Mouse (Mus musculus) T-cell, adult 66 days (primary cell): ENCODE results near the gene Pdpk1. TPM values are rescaled to one million over a fixed set of nuclear protein-coding genes. Genes with fewer than 3 reads are reported as not detected.

Experiments used
- total RNA-seq, 2 experiments: library from RNA; stranded (reverse); gene quantifications; 3 replicates in 1 of 2; 4 replicates in 1 of 2; pipeline ENCODE4 v1.2.4; 2023

The Pdpk1 gene
- total RNA-seq, result 100 to 1,000 TPM in 1 of 2 experiments, 10 to 100 TPM in 1; 95.5 to 101 TPM

DNA sequence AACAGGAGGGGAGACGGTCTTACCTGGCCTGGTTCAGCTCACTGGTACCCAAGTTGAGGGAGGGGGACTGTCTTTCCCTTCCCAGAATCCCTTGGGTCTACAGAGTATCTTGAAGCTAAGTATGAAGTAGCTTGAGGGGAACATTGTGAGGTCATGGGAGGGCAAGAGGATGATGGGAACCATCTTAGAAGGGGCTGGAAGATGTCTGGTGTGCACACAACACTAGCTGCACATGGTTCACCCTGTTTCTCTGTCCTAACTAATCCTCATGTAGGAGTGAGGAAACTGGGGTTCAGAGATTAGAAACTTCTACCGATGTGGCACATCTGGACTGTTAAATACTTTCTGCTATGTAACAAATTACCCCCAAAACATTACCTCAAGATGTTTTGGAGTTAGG, at the start of gene Pdpk1:
TSS of gene Pdpk1 (minus strand) at position 101 of the 400 bp plus-strand sequence.

DNA sequence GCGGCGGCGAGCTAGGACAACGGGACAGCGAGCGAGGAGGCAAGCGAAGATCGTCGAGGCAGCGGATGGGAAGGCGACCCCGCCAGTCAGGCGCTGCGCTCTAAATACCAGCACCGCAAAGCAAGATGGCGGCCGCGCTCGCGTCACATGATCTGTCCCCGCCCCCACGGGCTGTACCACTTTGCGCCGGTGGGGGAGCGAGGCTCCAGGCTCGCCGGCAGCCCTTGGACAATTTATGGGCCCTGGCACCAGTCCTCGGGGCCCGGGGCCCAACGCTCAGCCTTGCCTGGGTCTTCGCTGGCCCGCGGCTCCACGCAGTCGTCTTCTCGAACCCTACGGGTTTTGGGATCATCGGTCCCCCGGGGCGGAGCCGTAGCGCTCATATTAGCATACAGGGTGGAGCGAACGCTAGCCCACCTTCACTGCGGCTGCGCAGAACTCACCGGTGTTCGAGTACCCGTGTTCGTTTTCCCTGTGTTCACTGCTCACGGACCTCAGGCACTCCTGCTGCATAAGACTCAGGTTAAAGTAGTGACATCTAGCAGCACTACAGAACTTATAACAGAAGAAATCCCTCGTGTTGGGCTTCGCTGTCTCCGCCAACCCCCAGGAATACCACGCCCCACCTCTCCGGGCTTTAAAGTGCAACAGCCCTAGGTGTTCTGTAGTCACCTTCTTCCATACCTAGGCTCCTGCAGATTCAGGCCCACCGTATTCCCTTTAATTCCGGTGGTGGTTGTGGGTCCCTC, 18.8 kb upstream of the Pdpk1 start, which contains the start of gene Atp6v0c:
TSS of gene Atp6v0c (minus strand) at position 386 of the 749 bp plus-strand sequence.

DNA sequence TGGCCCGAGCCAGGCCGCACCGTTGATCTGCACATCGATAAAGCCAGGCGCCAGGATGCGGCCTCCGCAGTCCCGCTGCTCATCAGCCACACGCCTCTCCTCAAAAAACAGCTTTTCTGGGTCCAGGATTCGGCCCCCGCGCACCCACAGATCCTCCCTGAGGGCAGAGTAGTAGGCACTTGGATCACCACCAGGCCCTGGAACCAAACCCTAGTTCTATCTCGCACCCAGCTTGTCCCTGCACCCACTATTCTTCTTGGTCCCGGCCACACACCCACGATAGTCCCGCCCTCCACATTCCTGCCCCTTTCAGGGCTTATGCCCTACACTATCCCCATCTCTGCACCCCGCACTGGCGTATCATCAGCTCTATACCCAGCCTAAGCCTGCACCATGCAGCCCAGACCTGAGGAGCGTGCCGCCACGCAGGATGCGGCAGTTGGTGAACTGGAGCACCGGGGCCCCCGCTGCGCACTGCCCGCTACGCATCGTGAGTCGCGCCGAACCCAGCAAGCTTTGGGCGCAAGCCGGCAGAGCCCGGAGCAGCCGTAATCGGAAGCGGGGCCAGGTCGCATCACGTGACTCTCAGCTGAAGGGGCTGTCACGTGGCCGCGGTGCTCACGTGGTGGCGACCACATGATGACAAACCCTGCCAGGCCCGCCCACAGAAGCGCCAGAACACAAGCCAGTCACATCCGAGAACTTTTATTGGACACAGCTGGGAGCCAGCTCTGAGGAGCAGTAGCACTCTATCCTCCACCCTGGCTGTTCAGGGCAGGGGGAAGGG, 12.6 kb upstream of the Pdpk1 start, which contains the start of gene Amdhd2:
TSS of gene Amdhd2 (minus strand) at position 591 of the 787 bp plus-strand sequence.

DNA sequence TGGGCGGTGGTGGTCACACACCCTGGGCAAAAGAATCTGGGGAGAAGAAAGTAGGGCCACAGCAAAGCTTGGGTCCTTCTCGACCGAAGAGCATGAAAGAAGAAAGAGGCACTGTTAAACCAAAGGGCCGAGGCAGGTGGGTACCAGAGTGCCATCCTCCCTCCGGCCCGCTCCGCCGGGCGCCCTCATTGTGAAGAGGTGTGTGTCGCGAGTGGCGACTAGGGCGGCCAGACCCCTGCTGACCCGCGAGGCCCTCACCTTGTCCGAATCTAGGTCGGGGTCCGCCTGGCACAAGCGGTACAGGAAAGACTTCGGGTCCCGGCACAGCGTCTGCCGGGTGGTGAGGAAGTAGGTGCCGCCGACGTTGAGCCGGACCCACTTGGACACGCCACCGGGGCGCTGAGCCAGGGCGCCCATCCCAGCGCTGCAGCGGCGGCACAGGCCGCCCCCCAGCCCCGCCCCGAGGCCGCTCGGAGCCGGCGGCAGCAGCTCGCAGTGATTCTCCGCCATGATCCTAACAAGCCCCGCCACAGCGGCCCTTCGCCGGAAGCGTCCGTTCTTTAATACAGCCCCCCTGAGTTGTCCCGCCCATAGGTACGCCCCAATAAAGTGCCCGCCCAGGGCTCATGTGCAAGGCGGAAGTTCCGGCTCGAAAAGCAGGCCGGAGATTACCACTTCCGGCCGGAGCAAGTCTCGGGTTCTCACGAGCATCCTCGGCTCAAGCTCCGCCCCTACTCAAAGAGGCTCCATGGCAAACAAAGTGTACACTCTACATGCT, 77.6 kb downstream of the Pdpk1 start, which contains the start of gene Kctd5:
TSS of gene Kctd5 (minus strand) at position 567 of the 778 bp plus-strand sequence.

DNA sequence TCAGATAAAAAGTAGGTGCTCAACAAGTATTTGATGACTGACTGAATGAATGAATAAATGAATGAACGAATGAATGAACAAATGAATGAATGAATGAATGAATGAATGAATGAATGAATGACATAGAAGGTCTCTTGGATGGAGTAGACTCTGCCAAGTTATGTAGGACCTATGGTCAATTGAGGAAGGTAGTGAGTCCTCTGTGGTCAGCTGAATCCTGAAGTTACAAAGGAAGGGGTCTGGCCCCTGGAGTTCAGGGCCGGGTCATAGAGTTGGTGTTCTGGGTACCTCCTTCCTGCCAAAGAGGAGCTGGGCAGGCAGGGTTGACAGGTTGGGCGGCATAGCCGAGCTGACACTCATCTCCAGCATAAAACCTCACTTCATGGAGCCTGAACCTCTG, 112.9 kb downstream of the Pdpk1 start, which contains the start of gene Prss27:
TSS of gene Prss27 (plus strand) at position 301 of the 400 bp plus-strand sequence.

Other genes starting within 250 kb of the Pdpk1 start
- gene Dcpp3, start 233.5 kb downstream of the Pdpk1 start, total RNA-seq, result not detected
- not detected for gene Sbp, start 209.3 kb downstream of the Pdpk1 start, total RNA-seq
- gene Sbpl, start 195.7 kb downstream of the Pdpk1 start, total RNA-seq, result not detected
- gene Prss30, start 170.4 kb downstream of the Pdpk1 start, total RNA-seq, result 1 to 10 TPM; 1.4 to 1.7 TPM
- gene Prss22, start 152.8 kb downstream of the Pdpk1 start, total RNA-seq, result not detected
- gene Prss27, start 112.8 kb downstream of the Pdpk1 start, total RNA-seq, result not detected
- 10 to 100 TPM; 33.8 to 39.2 TPM for gene Kctd5, start 77.4 kb downstream of the Pdpk1 start, total RNA-seq
- 10 to 100 TPM; 27.0 to 27.6 TPM for gene Amdhd2, start 12.8 kb upstream of the Pdpk1 start, total RNA-seq
- 100 to 1,000 TPM; 144 to 153 TPM for gene Atp6v0c, start 18.8 kb upstream of the Pdpk1 start, total RNA-seq
- gene Tbc1d24, start 54.6 kb upstream of the Pdpk1 start, total RNA-seq, result 1 to 10 TPM; 1.2 to 1.6 TPM
- under 1 TPM; 0.17 to 0.30 TPM for gene Ntn3, start 58.6 kb upstream of the Pdpk1 start, total RNA-seq
- 1 to 10 TPM; 7.3 to 8.3 TPM for gene Tedc2, start 69.9 kb upstream of the Pdpk1 start, total RNA-seq
- gene Ccnf, start 100.6 kb upstream of the Pdpk1 start, total RNA-seq, result 10 to 100 TPM in 1 of 2 experiments, 1 to 10 TPM in 1; 7.7 to 10.2 TPM
- gene Abca17, start 200.1 kb upstream of the Pdpk1 start, total RNA-seq, result under 1 TPM in 1 of 2 experiments, not detected in 1; 0.23 TPM
- gene Abca3, start 201.0 kb upstream of the Pdpk1 start, total RNA-seq, result 10 to 100 TPM; 43.3 to 52.2 TPM